Mouse (Mus musculus) intestine, embryonic 15.5 days (tissue): ENCODE data around the gene Mfrp. TPM values are rescaled to one million over a fixed set of nuclear protein-coding genes. Genes with fewer than 3 reads are reported as not detected.

Experiments used
- ATAC-seq: fragments of 200-750 bp; cut with Nextera tagmentation; 2 replicates; pipeline ENCODE4 v1.8.0; 2017; ENCODE audit warnings: moderate TSS enrichment, moderate library complexity
- H3K27ac ChIP-seq: fragments of 300-500 bp; sonication (generic); 2 replicates; pipeline ENCODE4 v1.5.1; 2015; ENCODE audit warnings: mild to moderate bottlenecking, inconsistent platforms
- H3K27me3 ChIP-seq: fragments of 300-500 bp; sonication (generic); replicated peaks from 2 replicates; pipeline ENCODE4 v1.6.1; 2015; ENCODE audit warnings: inconsistent platforms
- H3K36me3 ChIP-seq: fragments of 300-500 bp; sonication (generic); 2 replicates; pipeline ENCODE4 v1.6.1; 2015; ENCODE audit warnings: inconsistent platforms
- H3K4me1 ChIP-seq: fragments of 300-500 bp; sonication (generic); replicated peaks from 2 replicates; pipeline ENCODE4 v1.6.1; 2015; ENCODE audit warnings: inconsistent platforms
- H3K4me2 ChIP-seq: fragments of 300-500 bp; sonication (generic); replicated peaks from 2 replicates; pipeline ENCODE4 v1.6.1; 2015; ENCODE audit warnings: mild to moderate bottlenecking, inconsistent platforms
- H3K4me3 ChIP-seq: fragments of 300-500 bp; sonication (generic); replicated peaks from 2 replicates; pipeline ENCODE4 v1.5.1; 2015; ENCODE audit warnings: inconsistent platforms
- H3K9ac ChIP-seq: fragments of 300-500 bp; sonication (generic); 2 replicates; pipeline ENCODE4 v1.6.1; 2015; ENCODE audit warnings: inconsistent platforms
- H3K9me3 ChIP-seq: fragments of 300-500 bp; sonication (generic); 2 replicates; pipeline ENCODE4 v1.6.1; 2016; ENCODE audit warnings: inconsistent platforms
- WGBS: fragments of 180-500 bp; shearing (Covaris S2); methylation state at CpG from one replicate; pipeline ENCODE4 v1.1.7; 2015; 5-methylcytosine and 5-hydroxymethylcytosine counted together
- polyA plus RNA-seq: library from polyadenylated mRNA; unstranded; fragments of >200 nt; fragmentation: Nextera tagmentation; extraction: Ambion mirVana; gene quantifications from 2 replicates; pipeline ENCODE4 v1.2.1, GENCODE M21; 2015

Mfrp gene
- polyA plus RNA-seq, 1 experiment from 2014 or later = 0.06 TPM

DNA sequence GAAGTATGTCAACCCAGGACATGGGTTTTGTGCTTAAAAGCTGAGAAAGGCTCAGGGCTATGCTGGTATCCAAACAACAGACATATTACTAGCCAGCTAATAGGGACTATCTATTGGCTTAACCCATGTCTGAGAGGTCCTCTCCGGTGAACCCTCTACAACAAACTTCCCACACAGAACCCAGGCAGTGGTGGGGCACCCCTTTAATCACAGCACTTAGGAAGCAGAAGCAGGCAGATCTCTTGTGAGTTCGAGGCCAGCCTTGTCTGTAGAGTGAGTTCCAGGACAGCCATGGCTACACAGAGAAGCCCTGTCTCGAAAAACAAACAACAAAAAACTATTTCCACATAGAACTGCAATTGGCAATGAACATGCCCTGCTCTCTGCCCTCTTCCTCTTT is 25.2 kb downstream of the Mfrp start:
- Histone ChIP-seq H3K36me3 (no peaks in the 10 kb centered on the region), H3K27ac (0 out of 2 replicates have a peak overlapping the region, but pooled peaks have one; percentile 18), H3K4me2 (no peak overlapping the region), H3K27me3 (0 out of 2 replicates have a peak, but pooled peaks cover 5% of the 10 kb centered on the region), H3K9me3 (no peaks in the 10 kb centered on the region), H3K9ac (no peak overlapping the region), H3K4me3 (no peak overlapping the region), H3K4me1 (peaks cover 28% of the 10 kb centered on the region)
- 84% methylated on average over 3 of the region's 3 CpGs for WGBS
- no peak for ATAC-seq

DNA sequence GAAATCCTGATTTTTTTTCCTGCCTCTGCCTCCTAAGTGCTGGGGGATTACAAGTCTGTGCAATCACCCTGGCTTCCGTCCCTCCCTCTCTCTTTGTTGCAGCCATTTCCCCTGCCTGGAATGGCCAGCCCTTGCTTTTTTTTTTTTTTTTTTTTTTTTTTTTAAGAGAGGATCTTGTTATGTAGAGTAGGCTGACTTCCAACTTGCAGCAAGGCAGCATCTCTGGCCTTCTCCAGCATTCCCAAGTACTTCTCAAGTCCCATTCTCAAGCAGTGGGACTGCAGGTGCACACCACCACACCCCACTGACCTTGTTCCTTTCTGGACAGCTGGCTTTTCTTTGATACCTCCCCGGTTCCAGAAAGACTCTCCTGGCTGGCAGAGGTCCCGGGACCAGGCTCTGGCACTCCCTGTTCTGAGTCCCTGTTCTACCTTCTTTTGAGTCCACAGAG is 25.8 kb downstream of the Mfrp start:
- no peak overlapping the region for H3K4me2 ChIP-seq
- ATAC-seq = no peak
- no peaks in the 10 kb centered on the region for H3K36me3 ChIP-seq
- peaks cover 28% of the 10 kb centered on the region for H3K4me1 ChIP-seq
- no peak overlapping the region for H3K27ac ChIP-seq
- H3K9me3 ChIP-seq = no peaks in the 10 kb centered on the region
- WGBS = 78% methylated on average over 3 of the region's 3 CpGs
- H3K9ac ChIP-seq = no peak overlapping the region
- H3K4me3 ChIP-seq = no peak overlapping the region
- peaks cover 5% of the 10 kb centered on the region; the same call in 1 of the 2 replicates for H3K27me3 ChIP-seq

DNA sequence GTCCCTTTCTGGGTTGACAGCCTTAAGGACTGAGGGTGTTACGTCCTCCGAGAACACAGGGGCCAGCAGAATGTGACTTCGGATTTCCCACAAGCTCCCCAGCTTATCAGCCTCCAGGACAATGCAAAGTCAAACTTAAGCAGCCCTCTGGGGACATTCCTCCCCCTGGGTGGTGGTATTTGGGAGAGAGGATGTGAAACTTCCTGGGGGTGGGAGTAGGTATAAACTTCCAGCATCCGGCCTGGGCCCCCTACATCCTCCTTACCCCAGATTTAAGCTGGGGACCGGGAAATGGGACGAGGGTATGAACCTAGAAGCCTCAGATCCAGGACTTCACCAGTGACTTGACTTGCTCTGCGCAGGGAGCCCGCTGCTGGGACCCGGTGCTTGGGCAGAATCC is 28.1 kb downstream of the Mfrp start:
- Histone ChIP-seq H3K4me2 (peak overlapping the region; percentile 86), H3K9me3 (no peaks in the 10 kb centered on the region), H3K36me3 (no peaks in the 10 kb centered on the region), H3K27me3 (peaks cover 13% of the 10 kb centered on the region), H3K27ac (peak overlapping the region; percentile 89), H3K9ac (peak overlapping the region; percentile 51), H3K4me1 (peaks cover 40% of the 10 kb centered on the region), H3K4me3 (peak overlapping the region; percentile 42)
- WGBS = 4% methylated on average over 9 of the region's 9 CpGs
- ATAC-seq = 0 out of 2 replicates have a peak, but pooled peaks have one; percentile 4

DNA sequence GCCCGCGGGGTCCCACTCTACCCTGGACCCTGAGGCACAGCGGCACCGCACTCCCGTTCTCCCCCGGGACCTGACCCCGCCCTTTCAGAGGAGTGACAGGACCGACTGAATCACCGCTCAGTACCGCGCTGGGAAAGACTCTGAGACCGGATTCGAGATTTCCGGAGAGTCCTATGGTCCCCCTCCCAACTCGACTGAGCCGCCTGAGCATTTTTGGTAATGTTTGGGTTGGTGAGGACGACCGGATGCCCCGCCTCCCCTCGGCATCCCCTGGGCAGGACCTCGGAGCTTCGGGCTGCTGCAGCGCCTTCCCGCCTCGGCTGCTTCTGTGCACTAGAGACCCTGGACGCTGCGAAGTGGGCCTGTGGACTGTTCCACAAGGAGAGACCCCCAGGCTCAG is 28.5 kb downstream of the Mfrp start:
- H3K4me3 ChIP-seq = peak overlapping the region; percentile 42
- H3K27ac ChIP-seq = peak overlapping the region; percentile 89
- peaks cover 15% of the 10 kb centered on the region for H3K27me3 ChIP-seq
- H3K9ac ChIP-seq = peak overlapping the region; percentile 51
- H3K36me3 ChIP-seq = no peaks in the 10 kb centered on the region
- peaks cover 43% of the 10 kb centered on the region for H3K4me1 ChIP-seq
- peak; percentile 68 for ATAC-seq
- H3K9me3 ChIP-seq = no peaks in the 10 kb centered on the region
- WGBS = 1% methylated on average over 27 of the region's 27 CpGs
- H3K4me2 ChIP-seq = peak overlapping the region; percentile 86

- no peaks in the 10 kb centered on the region for H3K36me3 ChIP-seq
- H3K4me2 ChIP-seq = peak overlapping the region; percentile 86
- no peaks in the 10 kb centered on the region for H3K9me3 ChIP-seq
- WGBS = 25% methylated on average over 19 of the region's 19 CpGs
- peak overlapping the region; percentile 42; the same call in 1 of the 2 replicates for H3K4me3 ChIP-seq
- ATAC-seq = peak; percentile 26; the same call in 1 of the 2 replicates
- H3K27ac ChIP-seq = peak overlapping the region; percentile 89
- H3K4me1 ChIP-seq = peaks cover 47% of the 10 kb centered on the region
- peaks cover 22% of the 10 kb centered on the region for H3K27me3 ChIP-seq
- H3K9ac ChIP-seq = peak overlapping the region; percentile 51
These were observed 29.2 kb downstream of the Mfrp start for GRCm38 (mm10) chr9:44130581-44131275.

- H3K9ac ChIP-seq = no peak overlapping the region
- H3K4me1 ChIP-seq = peaks cover 49% of the 10 kb centered on the region
These were observed 29.7 kb downstream of the Mfrp start for GRCm38 (mm10) chr9:44131276-44131590.

GRCm38 (mm10) chr9:44132200-44132599 is 30.7 kb downstream of the Mfrp start:
- Histone ChIP-seq H3K27me3 (peaks cover 23% of the 10 kb centered on the region), H3K4me2 (no peak overlapping the region), H3K4me1 (peaks cover 50% of the 10 kb centered on the region), H3K4me3 (no peak overlapping the region), H3K9ac (no peak overlapping the region), H3K9me3 (no peaks in the 10 kb centered on the region), H3K27ac (no peak overlapping the region), H3K36me3 (no peaks in the 10 kb centered on the region)
- no peak for ATAC-seq
- 59% methylated on average over 5 of the region's 5 CpGs for WGBS

More at GRCm38 (mm10) chr9:44131276-44131590, 29.7 kb downstream of the Mfrp start:
- H3K4me3 ChIP-seq = no peak overlapping the region
- ATAC-seq = no peak
- no peaks in the 10 kb centered on the region for H3K36me3 ChIP-seq
- 38% methylated on average over 7 of the region's 7 CpGs for WGBS
- H3K27me3 ChIP-seq = peaks cover 23% of the 10 kb centered on the region
- peak overlapping the region; percentile 86; the same call in 1 of the 2 replicates for H3K4me2 ChIP-seq
- peak overlapping the region; percentile 89 for H3K27ac ChIP-seq
- no peaks in the 10 kb centered on the region for H3K9me3 ChIP-seq

GRCm38 (mm10) chr9:44133287-44133686 is 31.8 kb downstream of the Mfrp start:
- H3K4me2 ChIP-seq = peak overlapping the region; percentile 93
- H3K4me3 ChIP-seq = peak overlapping the region; percentile 65
- 0 out of 2 replicates have a peak, but pooled peaks cover under 1% of the 10 kb centered on the region for H3K36me3 ChIP-seq
- 26% methylated on average over 2 of the region's 2 CpGs for WGBS
- no peaks in the 10 kb centered on the region for H3K9me3 ChIP-seq
- peaks cover 50% of the 10 kb centered on the region for H3K4me1 ChIP-seq
- peaks cover 23% of the 10 kb centered on the region for H3K27me3 ChIP-seq
- peak overlapping the region; percentile 82 for H3K27ac ChIP-seq
- H3K9ac ChIP-seq = peak overlapping the region; percentile 70; the same call in 1 of the 2 replicates
- no peak for ATAC-seq

GRCm38 (mm10) chr9:44134101-44134850 is 32.7 kb downstream of the Mfrp start, which contains the start of gene Mcam:
Mcam (plus strand) TSS chr9:44134469.
- Histone ChIP-seq H3K27ac (peak within 1 kb of the TSS; percentile 82), H3K9ac (peak within 1 kb of the TSS; percentile 70), H3K9me3 (no peaks in the 10 kb centered on the region), H3K4me2 (peak within 1 kb of the TSS; percentile 93), H3K4me3 (peak within 1 kb of the TSS; percentile 65), H3K4me1 (peaks cover 50% of the 10 kb centered on the region), H3K36me3 (0 out of 2 replicates have a peak, but pooled peaks cover 4% of the 10 kb centered on the region), H3K27me3 (peaks cover 23% of the 10 kb centered on the region)
- peak; percentile 52 for ATAC-seq
- WGBS = under 1% methylated on average over 51 of the region's 55 CpGs

DNA sequence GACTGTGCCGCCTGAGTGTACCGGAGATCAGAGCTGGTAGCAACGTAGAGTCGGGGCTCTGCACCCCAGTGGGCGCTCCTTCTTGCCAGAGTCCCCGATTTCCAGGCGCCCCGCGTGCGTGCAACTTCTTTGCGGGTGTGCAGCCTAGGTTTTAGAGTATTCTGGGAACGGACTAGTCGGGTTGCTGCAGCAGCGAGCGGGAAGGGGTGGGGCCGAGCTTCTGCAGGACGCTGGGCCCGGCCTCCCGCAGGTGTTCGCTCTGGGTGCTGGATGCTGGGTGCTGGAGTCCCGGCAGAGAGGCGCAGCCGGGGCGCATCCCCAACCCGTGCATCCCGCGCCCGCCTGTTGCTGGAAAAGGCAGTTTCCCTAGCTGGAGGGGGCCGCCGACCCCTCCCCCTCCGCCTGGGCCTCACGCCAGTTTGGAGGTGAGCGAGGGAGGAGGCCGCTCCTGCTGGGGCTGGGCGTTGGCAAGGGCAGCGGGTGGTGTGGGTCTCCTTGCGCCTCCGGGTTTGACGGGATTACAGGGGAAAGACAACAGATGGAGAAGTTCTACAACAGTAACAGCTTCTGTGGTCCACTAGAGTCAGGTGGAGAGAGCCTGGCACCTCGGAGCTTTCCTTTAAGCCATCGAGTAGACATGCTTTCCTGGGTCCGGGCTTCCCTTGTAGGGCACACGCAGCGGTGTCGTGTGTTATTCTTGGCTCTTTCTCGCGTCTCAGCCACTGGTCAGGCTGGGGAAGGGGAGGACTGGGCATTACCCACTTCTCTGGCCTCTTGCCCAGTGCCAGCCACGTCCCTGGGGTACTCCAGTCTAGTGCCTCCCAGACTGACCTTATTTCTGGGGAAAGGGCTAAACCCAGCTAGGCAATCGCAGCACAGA is 33.6 kb downstream of the Mfrp start:
- peak overlapping the region; percentile 70 for H3K9ac ChIP-seq
- H3K4me3 ChIP-seq = peak overlapping the region; percentile 65
- H3K36me3 ChIP-seq = 0 out of 2 replicates have a peak, but pooled peaks cover 4% of the 10 kb centered on the region
- peak; percentile 32; the same call in 1 of the 2 replicates for ATAC-seq
- H3K27ac ChIP-seq = peak overlapping the region; percentile 82
- H3K4me2 ChIP-seq = peak overlapping the region; percentile 93
- peaks cover 23% of the 10 kb centered on the region for H3K27me3 ChIP-seq
- no peaks in the 10 kb centered on the region for H3K9me3 ChIP-seq
- peaks cover 43% of the 10 kb centered on the region for H3K4me1 ChIP-seq
- WGBS = 3% methylated on average over 47 of the region's 49 CpGs

DNA sequence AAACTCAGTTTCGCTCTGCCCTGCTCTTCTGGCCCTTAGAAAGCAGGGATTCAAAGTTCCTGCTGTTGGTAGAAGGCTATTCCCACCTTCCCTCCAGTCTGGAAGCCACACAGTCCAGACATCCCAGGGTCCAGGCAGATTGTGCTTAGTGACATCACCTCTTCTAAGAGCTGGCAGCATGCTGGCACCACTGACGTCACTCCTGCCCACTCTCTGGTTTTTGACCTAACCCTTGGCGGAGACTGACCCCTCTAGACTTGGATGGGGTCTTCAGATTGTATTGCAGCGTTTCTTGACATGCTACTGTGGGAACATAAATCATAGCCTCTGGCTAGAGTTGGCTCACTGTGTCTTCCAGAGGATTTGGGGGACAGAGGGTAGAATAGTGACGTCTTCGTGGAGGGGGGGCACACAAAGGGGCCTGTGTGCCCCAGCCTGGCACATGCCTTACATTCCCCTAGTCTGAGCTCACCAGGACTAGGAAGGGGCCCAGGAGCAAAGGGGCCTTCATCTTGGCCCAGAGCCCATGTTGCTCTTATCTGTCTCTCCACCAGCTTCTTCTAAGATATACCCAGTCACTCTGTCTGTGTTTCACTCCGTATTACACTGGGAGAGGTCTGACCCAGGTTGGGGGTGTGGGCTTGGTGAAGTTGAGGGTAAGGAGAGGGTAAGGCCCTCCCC is 34.3 kb downstream of the Mfrp start:
- H3K27me3 ChIP-seq = peaks cover 23% of the 10 kb centered on the region
- H3K4me3 ChIP-seq = peak overlapping the region; percentile 65
- H3K4me1 ChIP-seq = peaks cover 35% of the 10 kb centered on the region
- H3K27ac ChIP-seq = peak overlapping the region; percentile 82
- H3K36me3 ChIP-seq = 0 out of 2 replicates have a peak, but pooled peaks cover 6% of the 10 kb centered on the region
- H3K9ac ChIP-seq = peak overlapping the region; percentile 70
- H3K4me2 ChIP-seq = peak overlapping the region; percentile 93
- ATAC-seq = peak; percentile 31; the same call in 1 of the 2 replicates
- WGBS = 43% methylated on average over 7 of the region's 7 CpGs
- no peaks in the 10 kb centered on the region for H3K9me3 ChIP-seq
